Mouse (Mus musculus): ENCODE measurements around the gene Usp8.

Gene Usp8

GRCm38 (mm10) chr2:126706759-126707437 is at the start of gene Usp8:
TSS of gene Usp8 (plus strand) at chr2:126707328.
- peak; percentile 93 to 95 for DNase-seq (ENCODE audit: low spot score in 2 of 2)

DNA sequence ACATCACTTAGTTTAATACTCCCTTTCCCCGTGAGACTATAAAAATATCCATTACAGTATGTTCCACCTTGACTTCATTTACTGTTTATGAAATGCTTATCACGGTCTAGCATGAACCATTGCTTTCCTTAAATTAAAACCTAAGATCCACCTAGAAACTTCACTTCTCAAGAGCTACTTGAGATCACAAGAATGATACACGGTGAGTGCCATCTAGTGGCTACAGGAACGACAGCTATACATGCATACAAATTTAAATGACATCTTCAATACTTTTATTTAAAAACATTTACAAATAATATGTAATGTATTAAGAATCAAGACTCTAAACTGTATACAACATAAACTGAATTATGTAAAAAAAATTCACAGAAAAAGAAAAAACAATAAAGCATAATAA is 43.6 kb upstream of the Usp8 start:
- DNase-seq (ENCODE audit: low spot score in 2 of 2), result no peak

GRCm38 (mm10) chr2:126665984-126666383 is 41.1 kb upstream of the Usp8 start:
- DNase-seq (ENCODE audit: low spot score in 2 of 2), result no peak

- DNase-seq (ENCODE audit: low spot score in 2 of 2), result no peak
These were observed 38.4 kb upstream of the Usp8 start for GRCm38 (mm10) chr2:126668621-126669252.

DNA sequence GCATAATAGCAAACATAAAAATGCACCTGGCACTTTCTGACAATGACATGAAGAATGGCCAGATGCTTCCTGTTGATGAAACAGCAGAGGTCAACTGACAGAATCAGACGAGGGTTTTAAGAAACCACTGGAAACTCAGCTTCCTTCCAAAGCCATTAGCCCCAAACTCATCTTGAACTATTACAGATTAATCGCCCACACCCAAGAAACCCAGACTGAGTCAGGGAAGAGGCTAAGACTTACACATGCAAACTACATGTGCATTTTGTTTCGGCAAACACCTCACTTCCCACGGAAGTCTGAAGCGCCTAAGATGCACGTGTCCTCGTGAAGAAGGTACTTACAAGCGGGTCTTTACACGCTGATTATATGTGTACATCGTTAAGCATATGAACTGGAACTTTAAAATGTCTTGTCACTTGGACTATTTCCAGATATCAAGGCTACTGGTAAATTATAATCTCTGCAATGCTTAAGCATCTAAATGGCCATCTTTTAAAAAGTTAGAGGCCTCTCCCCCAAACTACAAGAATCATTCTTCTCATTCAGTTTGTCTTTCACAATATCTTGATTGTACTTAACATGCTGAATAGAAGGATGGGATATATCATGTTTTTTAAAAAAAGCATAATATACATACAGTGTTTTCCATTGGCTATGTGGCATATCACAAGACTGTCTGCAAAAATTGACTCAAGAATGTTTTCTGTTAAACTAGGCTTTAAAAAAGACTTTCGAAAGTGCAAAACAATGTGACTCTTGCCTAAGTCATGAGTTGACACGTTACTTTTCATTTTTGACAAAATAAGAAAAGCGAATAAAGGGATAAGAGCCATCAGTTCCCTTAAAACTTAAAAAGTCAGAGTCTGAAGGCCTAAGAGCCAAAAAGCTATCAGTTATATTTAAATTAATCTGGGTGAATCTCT is 33.5 kb upstream of the Usp8 start:
- no peak for DNase-seq (ENCODE audit: low spot score in 2 of 2)

- peak; percentile 17 to 25 for DNase-seq (ENCODE audit: low spot score in 2 of 2)
These were observed 32.5 kb upstream of the Usp8 start for GRCm38 (mm10) chr2:126674441-126675168.

DNA sequence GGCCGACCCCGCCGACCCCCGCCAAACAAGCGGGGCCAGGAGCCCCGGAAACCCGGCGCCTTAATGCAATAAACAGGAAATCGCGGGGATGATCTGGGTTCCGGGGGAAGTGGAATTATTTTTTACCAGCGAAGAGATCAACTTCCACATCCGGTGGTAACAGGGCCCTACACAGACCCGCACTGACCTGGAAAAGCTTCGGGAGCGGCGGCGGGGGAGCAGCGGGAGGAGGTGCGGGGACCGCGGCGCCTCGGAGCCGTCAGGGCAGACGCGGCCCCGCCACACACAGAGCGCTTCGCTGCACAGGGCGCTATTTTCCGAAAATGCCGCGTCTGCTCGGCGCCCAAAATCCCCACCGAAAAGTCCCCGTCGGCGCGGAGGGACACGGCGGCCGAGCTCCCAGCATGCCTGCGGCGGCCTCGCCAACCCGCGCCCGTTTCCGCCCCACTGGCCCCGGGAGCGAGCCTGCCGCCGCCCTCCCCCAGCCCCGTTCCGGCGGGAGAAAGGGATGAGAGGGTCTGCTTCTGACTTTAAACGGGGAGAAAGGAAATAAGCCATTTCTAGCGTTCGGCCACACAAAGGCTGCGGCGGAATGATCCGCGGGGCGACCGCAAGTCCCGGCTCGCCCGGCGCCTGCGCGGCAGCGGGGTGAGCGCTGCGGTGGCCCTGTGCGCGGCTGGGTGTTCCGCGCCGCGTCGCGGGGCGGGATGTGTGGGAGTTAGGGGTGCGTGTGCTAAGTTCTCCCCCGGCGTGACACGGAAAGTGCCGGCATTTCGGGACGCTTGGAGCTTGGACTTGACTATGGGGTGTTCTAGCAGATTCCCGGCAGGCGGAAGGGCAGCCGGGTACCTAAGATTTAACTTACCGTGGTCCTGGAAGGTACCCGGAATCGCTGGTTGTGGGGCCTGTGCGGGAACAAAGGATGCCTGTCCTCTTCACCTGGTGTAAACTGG is 31.7 kb upstream of the Usp8 start:
- peak; percentile 71 to 80 for DNase-seq (ENCODE audit: low spot score in 2 of 2)

DNA sequence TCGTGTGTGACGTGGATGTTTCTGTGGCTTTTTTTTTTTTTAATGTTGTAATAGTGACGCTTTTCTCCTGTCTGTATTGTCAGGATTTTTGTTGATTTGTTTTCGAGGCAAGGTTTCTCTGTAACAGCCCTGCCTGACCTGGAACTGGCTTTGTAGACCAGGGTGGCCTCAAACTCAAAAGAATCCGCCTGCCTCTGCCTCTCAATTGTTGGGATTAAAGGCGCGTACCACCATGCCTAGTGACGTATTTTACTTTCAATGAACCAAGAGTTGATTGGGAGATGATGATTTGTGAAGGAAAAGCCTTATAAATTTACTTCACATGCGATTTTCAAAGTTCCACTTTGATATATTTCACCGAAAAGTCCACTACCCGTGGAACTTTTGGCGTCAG is 31.0 kb upstream of the Usp8 start, which contains the start of gene Gabpb1:
Gene Gabpb1 (minus strand): TSS at position 216 of the 394 bp plus-strand sequence.
- DNase-seq (ENCODE audit: low spot score in 2 of 2), result no peak

DNA sequence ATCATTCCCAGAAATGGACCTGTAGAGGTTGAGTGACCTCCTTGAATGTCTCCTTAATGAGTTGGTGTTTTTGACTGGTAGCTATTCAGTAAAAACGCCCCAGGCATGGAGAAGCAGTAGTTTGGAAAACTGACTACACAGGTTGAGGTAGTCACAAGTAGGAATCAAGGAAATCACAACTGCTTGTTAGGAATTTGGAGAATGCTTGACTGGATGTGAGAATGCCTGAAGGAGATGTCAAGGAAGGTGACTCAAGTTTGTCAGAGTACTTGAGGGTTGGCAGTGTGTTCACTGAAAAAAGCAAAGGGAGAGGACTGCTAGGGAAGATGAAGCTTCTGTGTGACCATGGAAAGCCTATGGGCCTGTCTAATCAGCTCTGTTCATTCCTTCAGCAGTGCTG is 29.8 kb upstream of the Usp8 start:
- DNase-seq (ENCODE audit: low spot score in 2 of 2), result no peak

DNA sequence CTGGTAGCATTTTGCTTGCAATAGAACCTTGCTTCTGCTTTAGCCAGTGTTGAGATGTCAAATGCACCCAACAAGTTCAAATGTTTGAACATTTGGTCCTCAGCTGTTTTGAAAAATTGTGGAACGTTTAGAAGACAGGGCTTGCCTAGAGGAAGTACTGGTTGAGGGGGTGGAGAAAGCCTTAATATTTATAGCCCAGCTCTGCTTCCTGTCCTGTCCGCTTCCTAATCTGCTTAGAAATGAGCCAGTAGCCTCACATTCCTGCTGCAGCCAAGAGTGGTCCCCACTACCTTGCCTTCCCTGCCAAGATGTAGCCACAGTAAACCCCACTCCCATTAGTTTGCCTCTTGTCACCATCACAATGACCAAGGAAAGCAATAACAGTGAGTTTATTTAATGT is 24.8 kb upstream of the Usp8 start:
- DNase-seq (ENCODE audit: low spot score in 2 of 2), result no peak

GRCm38 (mm10) chr2:126682937-126683336 is 24.2 kb upstream of the Usp8 start:
- no peak for DNase-seq (ENCODE audit: low spot score in 2 of 2)

DNA sequence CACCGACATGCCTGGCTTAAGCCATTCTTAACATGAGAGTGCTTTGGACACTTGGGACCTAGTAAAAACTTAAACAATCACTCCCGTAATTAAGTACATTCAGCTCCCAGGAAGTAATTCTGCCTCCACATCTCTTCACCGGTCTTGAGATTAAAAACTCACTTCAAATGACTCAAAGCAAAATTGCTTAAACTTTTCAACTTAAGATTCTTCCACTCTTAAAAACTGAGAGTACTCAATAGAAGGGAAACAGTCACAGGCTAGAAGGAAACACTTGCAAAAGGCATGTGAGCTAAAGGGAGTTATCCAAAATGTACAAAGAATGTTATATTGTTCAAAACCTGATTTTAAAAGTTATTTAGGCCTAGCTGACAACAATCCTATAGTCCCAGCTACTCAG is 15.8 kb upstream of the Usp8 start:
- DNase-seq (ENCODE audit: low spot score in 2 of 2), result no peak

DNA sequence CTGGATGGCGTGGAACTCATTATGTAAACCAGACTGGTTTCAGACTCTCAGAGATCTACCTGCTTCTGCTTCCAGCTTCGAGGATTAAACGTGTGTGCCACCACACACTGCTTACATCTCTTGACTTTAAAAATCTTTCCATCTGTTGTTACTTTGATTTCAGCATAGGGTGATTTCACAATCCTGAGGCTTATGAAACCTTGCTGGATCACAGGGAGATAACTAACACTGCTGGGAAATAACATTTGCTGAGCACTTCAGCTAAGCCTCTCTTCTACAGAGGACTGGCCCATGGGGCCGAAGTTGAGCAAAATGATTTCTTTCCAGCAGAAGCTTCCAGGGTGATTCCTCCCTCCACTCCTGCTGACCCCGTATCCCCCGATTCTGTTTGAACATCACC is 11.8 kb upstream of the Usp8 start:
- no peak for DNase-seq (ENCODE audit: low spot score in 2 of 2)

GRCm38 (mm10) chr2:126707438-126707779 is 281 bp downstream of the Usp8 start:
- DNase-seq (ENCODE audit: low spot score in 2 of 2), result no peak

DNA sequence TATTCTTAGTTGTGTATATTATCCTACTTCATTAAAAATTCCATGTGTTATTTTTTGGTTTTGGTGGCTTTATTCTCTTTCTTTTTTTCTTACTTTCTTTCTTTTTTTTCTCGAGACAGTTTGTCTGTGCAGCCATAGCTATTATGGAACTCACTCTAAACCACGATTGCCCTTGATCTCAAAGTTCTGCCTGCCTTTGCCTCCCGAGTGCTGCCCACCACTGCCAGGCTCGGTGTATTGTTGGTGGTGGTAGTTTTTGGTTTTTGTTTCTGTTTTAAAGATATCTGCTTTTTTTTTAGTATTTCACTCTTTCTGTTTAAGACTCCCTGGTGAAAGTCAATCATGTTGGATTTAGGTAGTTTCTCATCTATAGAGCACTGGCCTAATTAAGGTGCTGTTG is 1.2 kb downstream of the Usp8 start:
- no peak for DNase-seq (ENCODE audit: low spot score in 2 of 2)

DNA sequence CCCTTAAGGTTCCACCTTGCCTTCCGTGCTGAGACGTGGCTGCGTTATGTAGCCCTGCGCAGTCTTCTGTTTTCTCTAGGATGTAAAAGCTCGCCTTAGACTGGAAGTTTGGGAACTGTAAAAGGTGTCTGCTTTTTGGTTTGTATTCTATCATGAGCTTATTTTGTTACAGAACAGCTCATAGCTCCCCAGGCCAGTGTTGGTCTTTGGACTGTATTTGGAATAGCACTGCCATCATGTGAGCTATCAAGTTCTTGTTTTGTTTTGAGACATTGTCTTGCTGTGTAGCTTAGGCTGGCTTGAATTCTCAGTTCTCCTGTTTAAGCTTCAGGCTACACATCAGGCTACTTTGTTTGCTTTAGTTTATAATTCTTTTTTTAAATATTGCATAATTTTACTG is 5.4 kb downstream of the Usp8 start:
- DNase-seq (ENCODE audit: low spot score in 2 of 2), result no peak

- no peak for DNase-seq (ENCODE audit: low spot score in 2 of 2)
These were observed 5.8 kb downstream of the Usp8 start for GRCm38 (mm10) chr2:126712950-126713349.

GRCm38 (mm10) chr2:126729207-126729606 is 22.1 kb downstream of the Usp8 start:
- no peak for DNase-seq (ENCODE audit: low spot score in 2 of 2)

DNA sequence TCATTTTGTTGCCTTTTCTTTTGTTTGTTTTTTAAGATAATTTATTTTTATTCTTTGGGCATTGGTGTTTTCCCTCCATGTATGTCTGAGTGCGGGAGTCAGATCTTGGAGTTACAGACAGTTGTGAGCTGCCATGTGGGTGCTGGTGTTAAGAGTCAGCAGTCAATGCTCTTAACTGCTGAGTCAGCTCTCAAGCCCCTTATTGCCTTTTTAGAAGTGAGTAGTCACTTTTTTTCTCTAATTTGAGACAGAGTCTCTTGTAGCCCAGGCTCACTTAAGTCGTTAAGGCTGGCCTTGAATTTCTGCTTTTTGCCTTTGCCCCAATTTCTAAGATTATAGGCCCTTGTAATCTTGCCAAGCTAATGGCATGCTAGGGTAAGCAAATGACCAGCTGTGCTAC is 23.4 kb downstream of the Usp8 start:
- DNase-seq (ENCODE audit: low spot score in 2 of 2), result no peak

DNA sequence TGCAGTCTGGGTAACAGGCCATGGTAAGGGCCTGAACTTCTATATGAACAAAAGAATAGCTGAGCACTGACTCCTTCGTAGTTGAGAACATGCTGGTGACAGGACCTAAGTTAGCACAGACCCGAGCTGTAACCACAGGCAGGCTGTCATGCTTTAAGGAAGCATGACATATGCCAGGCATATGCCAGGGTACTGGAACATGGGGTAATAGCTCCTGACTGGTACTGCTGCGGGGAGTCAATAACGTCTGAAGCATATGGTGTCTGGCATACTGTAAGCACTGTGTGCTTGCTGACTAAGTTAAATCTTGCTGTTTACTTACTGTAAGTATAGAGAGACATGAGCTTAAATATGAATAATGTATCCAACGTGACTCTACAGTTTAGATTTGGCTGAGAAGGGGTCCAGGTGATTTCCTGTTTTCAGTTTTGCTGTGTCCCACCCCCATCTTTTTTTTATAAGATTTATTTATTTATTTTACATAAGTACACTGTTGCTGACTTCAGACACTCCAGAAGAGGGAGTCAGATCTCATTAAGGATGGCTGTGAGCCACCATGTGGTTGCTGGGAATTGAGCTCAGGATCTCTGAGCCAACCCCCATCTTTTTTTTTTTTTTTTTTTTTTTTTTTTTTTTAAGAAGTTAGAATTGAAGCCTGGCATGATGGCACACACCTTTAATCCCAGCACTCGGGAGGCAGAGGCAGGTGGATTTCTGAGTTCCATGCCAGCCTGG is 28.4 kb downstream of the Usp8 start:
- no peak for DNase-seq (ENCODE audit: low spot score in 2 of 2)

Measured in frontal cortex, postnatal 25 days (tissue).